Mouse (Mus musculus): ENCODE measurements around the gene Fgfr2.
A peak's percentile ranks its signal among the peaks of the same experiment; 100 is the strongest.

Gene Fgfr2

DNA sequence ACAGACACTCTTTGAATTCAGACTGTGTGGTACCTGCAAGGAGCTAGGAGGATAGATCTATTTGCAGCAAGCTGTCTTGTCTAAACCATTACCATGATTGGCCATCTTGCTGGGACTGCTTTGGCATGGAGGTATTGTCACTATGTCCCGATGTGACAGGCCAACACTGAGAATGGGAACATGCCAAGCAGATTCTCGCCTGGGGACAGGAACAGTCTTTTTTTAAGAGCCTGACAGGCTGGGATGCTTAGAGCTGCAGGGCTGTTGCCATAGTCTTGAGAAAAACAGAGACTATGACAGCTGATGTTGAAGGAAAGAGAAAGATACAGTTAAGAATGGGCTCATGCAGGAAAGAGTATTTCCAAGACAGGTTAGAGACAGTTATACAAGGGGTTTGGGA lies 711.4 kb downstream of the Fgfr2 start:
- no peak for DNase-seq (ENCODE audit: low read depth)

DNA sequence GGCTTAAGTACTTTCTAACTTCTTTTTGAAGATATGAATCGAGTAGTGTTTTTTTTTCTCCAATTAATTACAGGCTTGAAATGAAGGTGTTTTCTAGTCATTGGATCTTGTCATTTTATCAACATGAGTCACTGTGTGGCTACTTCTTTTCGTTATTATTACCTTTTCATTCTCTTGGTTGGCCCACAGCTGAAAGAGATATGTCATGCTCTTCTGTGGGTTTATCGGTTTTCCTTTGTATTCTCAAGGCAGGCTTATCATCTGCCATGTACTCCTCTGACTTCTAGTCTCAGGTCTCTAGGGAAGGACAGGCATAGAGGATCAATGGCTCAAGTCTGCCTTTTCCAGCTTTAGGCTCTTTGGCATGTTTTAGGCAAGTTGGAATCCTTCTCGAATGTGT lies 712.2 kb downstream of the Fgfr2 start:
- DNase-seq (ENCODE audit: low read depth), result no peak

DNA sequence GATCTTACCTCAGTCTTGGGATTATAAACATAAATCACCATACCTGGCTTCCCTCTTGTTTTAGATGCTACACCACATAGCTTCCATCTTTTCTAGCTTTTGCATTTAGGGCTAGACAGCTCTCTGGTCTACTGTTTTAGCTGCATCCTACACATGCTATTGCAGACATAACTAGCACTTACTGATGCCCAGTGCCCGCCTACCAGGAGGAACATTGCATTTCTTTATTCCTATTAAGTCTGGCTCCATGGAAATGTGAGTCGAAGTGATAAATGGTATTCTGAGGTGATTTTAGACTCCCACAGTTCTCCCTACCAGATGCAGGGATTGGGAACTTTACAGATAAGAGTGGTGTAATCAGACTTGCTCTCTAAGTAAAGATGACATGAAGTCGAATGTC lies 713.3 kb downstream of the Fgfr2 start:
- DNase-seq (ENCODE audit: low read depth), result no peak

DNA sequence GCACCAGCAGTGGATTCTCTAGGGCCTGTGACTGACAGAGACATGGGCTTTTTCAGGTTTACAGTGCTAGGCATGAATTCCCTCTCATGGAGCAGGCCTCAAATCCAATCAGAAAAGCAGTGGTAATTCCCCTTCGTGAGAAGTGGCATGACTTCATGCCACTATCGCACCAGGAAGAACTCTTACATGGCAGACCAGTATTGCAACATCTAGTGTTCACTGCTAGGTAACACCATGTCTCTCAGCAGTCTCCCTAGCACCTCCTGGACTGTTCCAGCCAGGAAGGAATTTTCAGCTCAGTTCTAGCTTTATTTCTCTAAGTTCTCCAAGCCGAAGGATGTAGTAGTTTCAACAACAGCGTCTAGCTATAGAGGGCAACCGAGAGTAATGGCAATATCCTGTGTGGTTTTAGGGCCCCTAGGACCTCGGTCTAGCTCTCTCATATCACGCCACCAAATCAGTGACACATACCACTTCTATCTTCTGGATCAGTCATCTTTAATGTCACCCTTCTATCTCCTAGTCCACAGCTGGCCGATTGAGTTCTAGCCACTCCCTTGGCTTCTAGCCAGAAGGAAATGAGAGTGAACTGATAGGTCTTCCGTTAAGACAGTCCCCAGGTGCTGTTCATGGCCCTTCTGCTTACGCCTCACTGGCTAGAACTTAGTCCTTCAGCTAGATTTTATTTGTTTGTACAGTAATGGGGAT lies 720.6 kb downstream of the Fgfr2 start:
- no peak for DNase-seq (ENCODE audit: low read depth)

DNA sequence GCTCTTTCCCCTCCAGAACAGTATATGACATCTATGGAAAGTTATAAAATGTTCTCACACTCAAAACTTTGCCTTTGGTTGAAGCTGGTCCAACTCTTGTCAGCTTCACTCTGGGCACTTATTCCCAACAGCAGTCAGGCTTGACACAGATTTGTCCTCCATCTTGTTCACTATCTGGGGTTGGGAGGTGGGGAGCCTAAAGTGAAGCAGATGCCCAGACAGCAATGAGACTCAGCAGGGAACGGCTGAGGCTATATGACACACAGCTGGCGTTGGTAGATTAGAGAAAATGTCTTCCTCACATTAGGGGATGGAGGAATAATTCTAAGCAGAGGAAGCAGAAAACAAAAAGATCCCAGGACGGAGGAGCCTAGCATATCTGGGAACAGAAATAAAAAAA lies 724.7 kb downstream of the Fgfr2 start:
- no peak for DNase-seq (ENCODE audit: low read depth)

DNA sequence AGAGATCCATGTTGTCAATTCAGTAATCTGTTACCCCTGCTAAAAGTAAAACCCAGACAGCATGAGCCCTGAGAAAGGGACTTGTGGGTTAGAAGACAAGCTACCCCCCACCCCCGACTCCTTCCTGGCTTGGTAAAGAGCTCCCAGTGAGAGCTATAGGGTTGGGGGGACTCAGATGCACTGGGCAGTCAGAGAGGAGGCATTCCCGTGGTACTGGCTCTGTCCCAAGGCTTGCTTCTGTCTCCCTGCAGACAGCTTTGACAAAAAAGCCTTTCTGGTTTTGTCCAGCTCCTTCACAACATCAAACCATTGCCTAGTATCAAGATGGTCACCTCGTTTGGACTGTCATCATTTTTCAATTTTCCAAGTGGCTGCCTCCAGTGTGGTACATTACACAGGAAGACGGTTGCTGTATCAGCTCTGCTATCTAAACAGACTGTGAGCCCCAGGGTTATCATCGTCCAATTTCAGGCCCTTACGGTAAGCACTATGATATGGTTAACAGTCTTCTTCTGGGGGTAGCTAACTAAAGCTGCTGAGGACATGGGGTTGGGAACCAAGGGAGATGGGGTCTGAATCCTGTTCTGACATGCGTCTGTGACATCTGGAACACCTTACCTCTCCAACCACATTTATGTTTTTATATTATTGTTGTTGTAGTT lies 726.4 kb downstream of the Fgfr2 start:
- DNase-seq (ENCODE audit: low read depth), result no peak

DNA sequence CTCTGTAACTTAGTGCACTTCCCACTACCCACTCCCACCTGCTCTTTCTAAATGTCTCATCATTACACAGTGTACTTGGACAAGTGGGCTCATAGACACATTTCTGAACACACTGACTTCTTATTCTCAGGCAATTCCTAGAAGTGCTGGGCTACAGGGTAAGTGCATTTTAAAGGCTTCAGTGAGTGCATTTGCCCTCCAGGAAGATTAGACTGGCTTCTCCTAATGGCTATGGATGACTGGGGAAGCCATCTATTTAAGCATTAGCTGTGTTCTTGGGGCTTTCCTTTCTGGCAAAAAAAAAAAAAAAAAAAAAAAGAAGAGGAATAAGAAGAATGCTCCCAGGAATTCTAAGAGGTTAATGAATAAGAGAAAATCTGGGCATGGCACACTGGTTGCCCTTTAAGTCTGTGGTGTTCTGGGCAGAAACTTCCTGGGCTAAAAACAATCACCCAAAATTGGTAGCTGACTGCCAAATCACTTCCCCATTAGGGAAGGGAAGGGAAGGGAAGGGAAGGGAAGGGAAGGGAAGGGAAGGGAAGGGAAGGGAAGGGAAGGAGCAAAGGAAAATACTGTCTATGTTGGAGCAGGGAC lies 729.5 kb downstream of the Fgfr2 start:
- DNase-seq (ENCODE audit: low read depth), result no peak

DNA sequence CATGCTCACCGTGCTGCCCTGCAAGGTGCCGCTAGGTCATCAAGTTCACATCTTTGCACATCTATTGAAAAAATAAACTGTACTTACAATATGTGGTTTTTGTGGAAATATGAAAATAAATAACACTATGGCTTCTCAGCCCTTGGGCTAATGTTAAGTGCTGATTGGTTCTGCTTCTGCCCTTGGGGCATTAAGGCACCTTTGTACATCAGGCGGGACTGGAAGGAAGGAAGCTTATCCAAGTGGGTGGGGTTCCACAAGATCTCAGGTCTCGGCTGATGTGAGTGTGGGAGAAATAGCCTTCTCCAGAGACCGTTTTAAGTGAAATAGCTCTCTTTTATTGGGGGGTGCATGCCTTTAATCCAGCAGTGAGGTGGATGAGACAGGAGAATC lies 730.1 kb downstream of the Fgfr2 start:
- no peak for DNase-seq (ENCODE audit: low read depth)

DNA sequence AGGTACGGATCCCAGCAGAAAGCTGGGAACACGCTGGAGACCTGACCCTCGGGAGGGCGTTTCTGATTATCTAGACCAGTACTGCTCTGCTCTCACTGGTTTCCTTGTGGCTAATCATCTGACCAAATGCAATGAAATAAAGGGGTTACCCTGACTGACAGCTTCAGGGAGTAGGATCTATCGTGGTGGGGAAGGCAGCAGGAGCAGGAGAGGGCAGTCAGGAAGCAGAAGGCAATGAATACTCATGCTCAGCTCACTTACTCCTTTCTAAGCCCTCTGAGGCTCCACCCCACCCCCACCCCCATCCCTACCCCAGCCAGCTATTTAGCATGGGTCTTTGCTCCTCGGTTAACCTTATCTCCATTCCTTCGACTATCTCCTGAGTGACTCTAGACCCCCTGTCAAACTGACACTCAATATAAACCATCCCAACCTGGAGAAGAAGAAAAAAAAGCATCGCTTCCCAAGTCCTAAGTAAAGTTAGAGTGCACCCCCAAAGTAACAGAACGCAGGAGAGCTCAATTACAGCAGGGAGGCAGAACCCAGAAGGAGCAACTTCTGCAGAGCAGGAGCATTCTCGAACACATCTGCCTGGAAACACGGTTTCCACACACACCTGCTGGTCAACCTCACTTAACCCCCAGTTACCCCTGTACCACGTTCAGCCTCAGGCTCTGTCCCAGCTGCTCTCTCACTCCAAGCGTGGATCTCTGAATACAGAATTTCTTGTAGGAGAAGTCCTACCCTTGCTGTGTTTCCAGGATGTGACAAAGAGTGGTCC lies 730.7 kb downstream of the Fgfr2 start:
- no peak for DNase-seq (ENCODE audit: low read depth)

DNA sequence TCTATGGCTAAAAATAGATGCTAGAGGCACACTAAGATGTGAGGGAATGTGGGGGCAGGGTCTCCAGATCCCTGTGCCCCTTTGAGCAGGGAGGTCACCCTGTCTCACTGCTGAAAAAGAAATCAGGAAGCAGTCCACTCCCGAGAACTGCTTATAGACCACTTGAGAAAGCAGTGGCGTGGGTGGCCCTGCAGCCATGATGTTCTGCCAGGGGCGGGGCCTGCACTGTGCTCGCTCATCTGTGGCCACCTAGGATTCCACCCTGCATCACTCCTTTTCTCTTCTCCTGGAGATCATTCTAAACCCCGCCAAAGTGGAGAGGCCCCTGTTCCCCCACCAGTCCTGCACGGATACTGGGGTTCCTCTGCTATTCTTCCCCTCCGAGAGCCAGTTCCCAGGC lies 733.7 kb downstream of the Fgfr2 start:
- DNase-seq (ENCODE audit: low read depth), result no peak

DNA sequence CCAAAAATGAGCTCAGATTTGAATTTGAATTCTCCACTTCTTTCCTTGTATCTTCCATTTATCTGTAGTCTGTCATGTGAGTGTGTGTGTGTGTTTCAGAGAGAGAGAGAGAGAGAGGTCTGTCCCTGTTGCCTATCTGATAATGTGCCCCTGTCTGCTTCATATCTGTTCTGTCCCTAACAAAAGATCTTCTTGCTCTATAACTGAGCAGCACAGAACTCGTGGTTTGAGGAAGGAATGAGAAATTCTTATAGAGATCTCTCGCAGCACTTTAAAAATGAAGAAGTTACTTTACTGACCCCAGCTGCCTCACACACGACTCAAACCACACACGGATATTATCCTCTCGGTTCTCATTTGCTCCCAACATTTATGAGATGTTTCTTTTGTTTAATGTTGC lies 735.6 kb downstream of the Fgfr2 start:
- no peak for DNase-seq (ENCODE audit: low read depth)

DNA sequence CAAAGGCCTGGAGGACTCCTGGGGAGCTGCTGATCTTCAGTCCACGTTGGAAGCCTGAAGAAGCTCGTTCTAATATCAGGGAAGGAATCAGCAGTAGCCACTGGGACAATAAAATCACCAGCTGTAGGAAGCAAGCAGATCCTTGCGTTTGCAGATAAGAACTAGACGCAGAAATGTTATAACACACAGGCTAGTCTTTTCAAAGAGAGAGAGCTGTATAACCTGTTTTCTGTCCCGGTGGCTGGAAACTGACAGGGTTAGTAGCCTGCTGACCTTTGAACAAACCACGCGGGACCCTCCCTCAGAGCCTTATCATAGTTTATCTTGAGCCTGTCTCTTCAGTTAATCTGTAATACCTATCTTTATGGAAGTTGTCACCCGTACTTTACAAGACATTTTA lies 736.8 kb downstream of the Fgfr2 start:
- DNase-seq (ENCODE audit: low read depth), result no peak

DNA sequence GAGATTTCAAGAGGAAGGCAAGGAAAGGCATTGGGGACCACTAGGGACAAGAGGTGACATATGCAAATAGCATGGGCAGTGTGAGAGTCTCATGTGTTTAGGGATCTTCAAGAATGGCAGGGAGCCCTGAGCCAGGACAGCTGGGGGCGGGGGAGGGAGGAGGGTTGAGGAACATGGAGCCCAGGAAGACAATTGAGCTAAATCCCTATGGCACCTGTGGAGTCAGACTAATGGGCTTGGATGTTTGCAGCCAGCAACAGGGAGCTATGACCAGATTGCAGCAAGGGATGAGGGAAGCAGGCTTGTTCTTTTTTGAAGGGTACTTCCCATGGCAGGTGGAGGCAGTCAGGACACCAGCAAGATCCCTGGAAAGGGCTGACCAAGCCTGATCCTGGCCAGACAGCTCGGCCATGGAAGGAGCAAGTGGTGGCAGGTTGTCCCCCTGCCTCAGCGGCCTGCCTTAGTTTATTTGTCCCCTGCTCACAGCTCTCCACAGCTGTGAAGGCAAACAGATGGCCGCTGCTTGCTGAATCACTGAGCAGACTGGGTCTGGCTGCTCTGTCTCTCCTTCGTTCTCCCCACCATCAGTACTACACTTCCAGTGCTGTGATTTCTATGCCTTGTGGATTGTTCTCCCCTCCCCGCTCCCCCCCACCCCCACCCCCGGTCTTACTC lies 737.6 kb downstream of the Fgfr2 start:
- DNase-seq (ENCODE audit: low read depth), result no peak

DNA sequence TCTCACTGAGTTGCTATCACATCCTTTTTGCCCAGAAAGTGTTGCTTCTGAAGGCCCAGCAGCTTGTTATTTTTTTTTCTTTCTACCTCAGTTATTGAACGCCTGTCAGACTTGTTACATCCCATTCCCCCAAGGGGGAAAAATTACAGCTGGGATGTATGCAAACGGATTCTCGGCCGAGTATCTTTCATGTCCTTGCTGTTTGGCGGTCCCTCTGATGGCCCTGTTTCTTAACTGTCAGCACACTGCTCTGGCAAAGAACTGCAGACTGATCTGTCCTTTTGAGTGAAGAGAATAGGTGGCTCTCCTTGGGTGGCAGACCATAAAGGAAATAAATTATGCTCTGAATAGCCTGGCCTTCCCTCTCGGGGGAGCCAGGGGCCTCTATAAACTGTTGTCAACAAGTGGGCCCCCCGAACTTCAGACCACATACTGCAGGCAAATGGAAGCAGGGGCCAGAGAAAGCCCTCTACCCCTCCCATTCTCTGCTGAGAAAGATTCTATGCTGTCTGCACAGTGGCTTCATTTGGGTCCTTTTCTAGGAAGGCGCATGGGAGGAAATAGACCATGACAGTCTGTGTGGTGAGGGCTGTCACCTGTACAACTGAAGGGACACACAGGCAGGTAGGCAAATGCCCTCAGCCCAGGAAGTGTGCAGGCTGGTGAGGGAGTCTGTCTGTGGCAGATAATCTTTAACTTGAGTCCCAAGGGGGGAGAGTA lies 738.3 kb downstream of the Fgfr2 start:
- no peak for DNase-seq (ENCODE audit: low read depth)

DNA sequence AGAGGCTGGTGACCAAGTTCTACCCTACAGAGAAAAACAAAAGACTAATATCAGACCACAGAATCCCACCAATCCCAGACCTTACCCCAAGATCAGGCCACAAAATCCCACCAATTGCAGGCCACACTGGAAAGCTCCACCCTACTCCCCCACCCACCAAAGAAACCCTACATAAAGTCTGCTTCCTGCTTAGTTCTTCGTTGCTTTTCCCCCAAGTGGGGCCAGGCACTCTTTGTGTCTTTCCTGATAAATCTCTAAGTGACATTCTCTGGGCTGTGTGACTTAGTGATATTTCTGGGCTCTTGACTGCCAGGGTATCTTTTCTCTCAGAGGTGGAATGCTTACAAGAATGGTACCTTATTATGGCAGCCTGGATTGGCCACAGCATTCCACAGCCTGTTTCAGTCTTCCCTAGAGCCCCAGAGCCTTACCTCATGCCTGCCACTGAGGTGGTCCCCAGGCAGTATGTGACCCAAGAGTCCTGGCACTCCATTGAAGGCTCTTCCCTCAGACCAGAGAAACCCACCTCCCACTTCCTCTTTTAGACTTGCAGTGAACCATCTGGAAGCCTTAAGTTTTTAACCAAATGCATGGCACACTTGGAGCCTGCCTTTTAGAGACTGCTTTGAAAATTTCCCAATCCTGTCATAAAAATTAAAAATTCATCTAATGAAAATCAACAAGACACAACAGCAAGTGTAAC lies 742.4 kb downstream of the Fgfr2 start:
- DNase-seq (ENCODE audit: low read depth), result no peak

DNA sequence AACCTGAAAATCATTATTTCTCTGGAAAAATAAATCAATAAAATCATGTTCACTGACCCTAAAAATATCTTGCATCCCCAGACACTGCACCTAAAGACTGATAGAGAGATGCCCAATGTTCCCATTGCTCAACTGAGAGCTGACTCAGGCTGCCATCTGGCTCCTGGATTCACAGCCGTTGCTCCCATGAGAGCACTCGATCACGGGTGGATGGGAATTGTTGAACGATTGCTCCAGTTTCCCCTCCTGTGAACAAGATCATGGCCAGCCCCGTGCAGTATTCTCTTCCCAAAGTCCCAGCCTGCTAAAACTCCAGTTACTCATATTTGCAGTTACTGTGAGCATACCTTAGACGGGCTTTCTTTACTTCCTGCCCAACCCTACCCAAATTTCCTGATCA lies 745.2 kb downstream of the Fgfr2 start:
- DNase-seq (ENCODE audit: low read depth), result no peak

DNA sequence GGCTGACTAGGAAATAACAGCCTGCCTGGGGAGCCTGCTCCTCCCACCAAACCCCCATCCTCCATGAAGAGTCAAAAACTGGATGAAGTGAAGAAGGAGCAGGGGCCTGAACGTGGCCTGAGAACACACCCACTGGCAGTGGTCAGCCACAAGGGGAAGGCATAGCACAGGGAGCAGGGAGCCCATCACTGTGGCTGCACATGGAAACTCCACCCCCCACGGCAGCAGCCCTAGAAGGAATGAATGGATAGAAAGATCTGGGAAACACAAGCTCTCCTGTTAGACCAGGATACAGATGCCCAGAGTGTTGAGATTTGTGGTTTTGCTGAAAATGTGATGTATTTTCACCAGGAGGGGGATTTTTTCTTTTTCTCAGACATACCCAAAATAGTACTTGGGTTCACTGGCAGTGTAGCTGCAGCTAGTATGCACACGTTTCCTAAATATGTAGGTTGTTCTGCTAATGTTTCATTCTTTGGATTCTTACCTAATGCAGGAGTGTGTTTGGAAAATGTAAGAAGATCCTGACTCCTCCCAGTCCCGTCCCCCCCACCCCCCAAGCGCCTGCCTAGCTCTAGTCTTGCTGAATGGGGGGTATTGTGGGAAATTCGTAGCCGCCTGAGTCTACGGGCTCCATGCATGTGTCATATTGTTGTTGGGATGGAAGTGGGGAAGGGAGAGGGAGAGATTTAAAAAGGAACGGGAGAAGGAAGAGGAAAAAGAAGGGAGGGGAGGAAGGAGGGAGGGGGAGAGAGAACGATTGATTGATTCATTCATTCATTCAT lies 749.4 kb downstream of the Fgfr2 start:
- peak; percentile 85 for DNase-seq (ENCODE audit: low read depth)

DNA sequence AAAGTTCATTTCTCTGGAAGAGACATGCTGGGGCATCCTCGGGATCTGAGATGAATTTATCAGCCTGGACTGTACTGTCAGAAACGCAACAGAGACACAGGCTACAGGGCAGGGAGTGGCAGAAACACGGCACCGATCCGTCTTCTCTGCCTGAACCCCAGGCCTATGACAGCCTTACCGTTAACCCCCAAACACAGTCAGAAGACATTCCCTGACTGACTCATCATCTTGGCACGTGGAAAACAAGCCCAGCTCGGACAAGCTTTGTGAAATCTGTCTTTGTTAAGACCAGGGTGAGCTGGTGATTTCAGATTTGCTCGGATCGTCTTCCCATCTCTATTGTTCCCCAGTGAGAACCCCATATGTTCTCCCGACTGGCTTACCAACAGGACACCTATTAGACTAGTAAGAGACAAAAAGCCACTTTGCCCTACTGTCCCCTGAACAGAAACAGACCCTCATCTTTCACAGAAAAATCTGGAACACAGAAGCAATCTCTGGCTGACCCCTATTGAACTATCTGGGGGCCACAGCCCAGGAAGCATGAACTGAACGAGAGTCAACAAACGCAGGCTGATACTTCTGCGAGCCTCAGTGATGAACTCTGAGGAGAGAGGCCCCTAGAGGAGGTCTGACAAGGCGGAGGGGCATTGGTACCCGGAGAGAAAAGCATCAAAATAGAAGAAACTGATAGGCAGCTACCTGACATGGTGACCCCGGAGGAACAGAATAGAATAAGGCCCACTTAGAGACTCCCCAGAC lies 750.2 kb downstream of the Fgfr2 start:
- DNase-seq (ENCODE audit: low read depth), result no peak

DNA sequence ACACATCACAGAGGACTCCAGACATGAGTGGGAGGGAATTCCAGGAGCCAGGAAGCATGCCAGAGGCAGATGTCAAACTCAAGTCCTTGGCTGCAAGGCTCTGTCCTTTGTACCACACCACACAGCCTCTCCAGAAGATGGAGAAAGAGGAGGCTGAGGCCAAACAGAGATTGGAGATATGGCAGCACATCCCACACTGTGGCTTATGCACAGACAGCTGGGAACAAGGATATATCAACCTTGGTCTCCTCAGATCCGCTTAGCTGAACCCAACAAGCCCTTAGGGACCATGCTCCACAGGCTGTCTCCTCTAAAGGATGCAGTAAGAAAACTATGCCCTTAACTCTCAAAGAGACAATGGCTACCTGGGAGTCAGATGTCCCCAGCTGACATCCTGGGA lies 751.3 kb downstream of the Fgfr2 start:
- DNase-seq (ENCODE audit: low read depth), result no peak

Measured in fibroblast of lung, adult 2 months (primary cell).